Mouse (Mus musculus): ENCODE data around the gene Tmprss7.

- TF ChIP-seq POLR2A (IDR thresholded peaks at IDR 0.05; ENCODE audit: low read depth, low read length) (no peak), CTCF (IDR thresholded peaks at IDR 0.05; ENCODE audit: extremely low read depth, insufficient read length, insufficient replicate concordance, low read depth, low read length) (no peak)
Observed at GRCm38 (mm10) chr16:45723172-45723901, 29.9 kb upstream of the Tmprss7 start.

Data from small intestine, adult 2 months (tissue).